Mouse (Mus musculus): Measurements from ENCODE around the gene Ugt1a7c. TPM values are rescaled to one million over a fixed set of nuclear protein-coding genes. Genes with fewer than 3 reads are reported as not detected.
"Not testable (repeated sequence)": the region's sequence is repeated elsewhere in the genome, so short reads cannot be mapped to it uniquely, and the experiment has no call there.

Gene Ugt1a7c
- polyA plus RNA-seq, 1 experiment from 2014 or later: 2.8 TPM

- ATAC-seq (replicated peaks; ENCODE audit: low FRiP score) (no peak), DNase-seq (ENCODE audit: low spot score) (peak; percentile 37)
- WGBS: 49% methylated on average over 4 of the region's 4 CpGs
Observed at GRCm38 (mm10) chr1:88218591-88218990, 123.7 kb downstream of the Ugt1a7c start.

GRCm38 (mm10) chr1:88219054-88219453 is 124.2 kb downstream of the Ugt1a7c start:
- Histone ChIP-seq H3K4me1 (replicated peaks; ENCODE audit: control insufficient read depth, insufficient read depth, low read length) (no peaks in the 10 kb centered on the region), H3K9me3 (ENCODE audit: control insufficient read depth, low read length) (peaks cover 34% of the 10 kb centered on the region), H3K27me3 (replicated peaks; ENCODE audit: control insufficient read depth, insufficient read depth, low read length) (no peaks in the 10 kb centered on the region), H3K9ac (ENCODE audit: low read depth, low read length) (no peak overlapping the region), H3K27ac (ENCODE audit: low read depth, low read length) (no peak overlapping the region), H3K4me2 (no peak overlapping the region), H3K36me3 (ENCODE audit: control insufficient read depth, insufficient read depth, low read length) (no peaks in the 10 kb centered on the region), H3K4me3 (ENCODE audit: low read depth, low read length) (no peak overlapping the region)
- WGBS: 20% methylated on average over 1 of the region's 1 CpGs
- peak; percentile 30 for DNase-seq (ENCODE audit: low spot score)
- no peak for ATAC-seq (replicated peaks; ENCODE audit: low FRiP score)

More at GRCm38 (mm10) chr1:88218591-88218990, 123.7 kb downstream of the Ugt1a7c start:
- Histone ChIP-seq H3K36me3 (ENCODE audit: control insufficient read depth, insufficient read depth, low read length) (no peaks in the 10 kb centered on the region), H3K27ac (ENCODE audit: low read depth, low read length) (no peak overlapping the region), H3K4me2 (no peak overlapping the region), H3K27me3 (replicated peaks; ENCODE audit: control insufficient read depth, insufficient read depth, low read length) (no peaks in the 10 kb centered on the region), H3K4me3 (ENCODE audit: low read depth, low read length) (no peak overlapping the region), H3K9ac (ENCODE audit: low read depth, low read length) (no peak overlapping the region), H3K9me3 (ENCODE audit: control insufficient read depth, low read length) (peaks cover 38% of the 10 kb centered on the region), H3K4me1 (replicated peaks; ENCODE audit: control insufficient read depth, insufficient read depth, low read length) (no peaks in the 10 kb centered on the region)

- H3K4me3 ChIP-seq (ENCODE audit: low read depth, low read length): no peak overlapping the region
- H3K9ac ChIP-seq (ENCODE audit: low read depth, low read length): no peak overlapping the region
- no peaks in the 10 kb centered on the region for H3K4me1 ChIP-seq (replicated peaks; ENCODE audit: control insufficient read depth, insufficient read depth, low read length)
- H3K27me3 ChIP-seq (replicated peaks; ENCODE audit: control insufficient read depth, insufficient read depth, low read length): no peaks in the 10 kb centered on the region
- no peaks in the 10 kb centered on the region for H3K36me3 ChIP-seq (ENCODE audit: control insufficient read depth, insufficient read depth, low read length)
- no peak overlapping the region for H3K4me2 ChIP-seq
- ATAC-seq (replicated peaks; ENCODE audit: low FRiP score): no peak
- DNase-seq (ENCODE audit: low spot score): peak; percentile 40
- no peak overlapping the region for H3K27ac ChIP-seq (ENCODE audit: low read depth, low read length)
- peaks cover 25% of the 10 kb centered on the region for H3K9me3 ChIP-seq (ENCODE audit: control insufficient read depth, low read length)
Observed at GRCm38 (mm10) chr1:88220336-88220735, 125.5 kb downstream of the Ugt1a7c start.

- no peak for ATAC-seq (replicated peaks; ENCODE audit: low FRiP score)
- Histone ChIP-seq H3K27ac (ENCODE audit: low read depth, low read length) (no peak overlapping the region), H3K9ac (ENCODE audit: low read depth, low read length) (no peak overlapping the region), H3K27me3 (replicated peaks; ENCODE audit: control insufficient read depth, insufficient read depth, low read length) (no peaks in the 10 kb centered on the region), H3K4me3 (ENCODE audit: low read depth, low read length) (no peak overlapping the region), H3K4me1 (replicated peaks; ENCODE audit: control insufficient read depth, insufficient read depth, low read length) (no peaks in the 10 kb centered on the region), H3K36me3 (ENCODE audit: control insufficient read depth, insufficient read depth, low read length) (no peaks in the 10 kb centered on the region), H3K9me3 (ENCODE audit: control insufficient read depth, low read length) (peaks cover 27% of the 10 kb centered on the region), H3K4me2 (no peak overlapping the region)
- 41% methylated on average over 2 of the region's 2 CpGs for WGBS
- DNase-seq (ENCODE audit: low spot score): no peak
Observed at GRCm38 (mm10) chr1:88222216-88222615, 127.4 kb downstream of the Ugt1a7c start.

GRCm38 (mm10) chr1:88223011-88223515 is 128.2 kb downstream of the Ugt1a7c start:
- peaks cover 29% of the 10 kb centered on the region for H3K9me3 ChIP-seq (ENCODE audit: control insufficient read depth, low read length)
- H3K36me3 ChIP-seq (ENCODE audit: control insufficient read depth, insufficient read depth, low read length); ATAC-seq (replicated peaks; ENCODE audit: low FRiP score); H3K27ac ChIP-seq (ENCODE audit: low read depth, low read length); H3K4me3 ChIP-seq (ENCODE audit: low read depth, low read length); H3K27me3 ChIP-seq (replicated peaks; ENCODE audit: control insufficient read depth, insufficient read depth, low read length); H3K4me1 ChIP-seq (replicated peaks; ENCODE audit: control insufficient read depth, insufficient read depth, low read length); H3K4me2 ChIP-seq; H3K9ac ChIP-seq (ENCODE audit: low read depth, low read length): not testable (repeated sequence)
- peak; percentile 33 for DNase-seq (ENCODE audit: low spot score)

- ATAC-seq (replicated peaks; ENCODE audit: low FRiP score): no peak
Observed at GRCm38 (mm10) chr1:88223591-88223990, 128.7 kb downstream of the Ugt1a7c start.

GRCm38 (mm10) chr1:88224029-88224776 is 129.3 kb downstream of the Ugt1a7c start:
- DNase-seq (ENCODE audit: low spot score) (peak; percentile 38), ATAC-seq (replicated peaks; ENCODE audit: low FRiP score) (no peak)
- Histone ChIP-seq H3K4me2 (no peak overlapping the region), H3K4me3 (ENCODE audit: low read depth, low read length) (no peak overlapping the region), H3K9ac (ENCODE audit: low read depth, low read length) (no peak overlapping the region), H3K36me3 (ENCODE audit: control insufficient read depth, insufficient read depth, low read length) (no peaks in the 10 kb centered on the region), H3K9me3 (ENCODE audit: control insufficient read depth, low read length) (peaks cover 41% of the 10 kb centered on the region), H3K4me1 (replicated peaks; ENCODE audit: control insufficient read depth, insufficient read depth, low read length) (no peaks in the 10 kb centered on the region), H3K27ac (ENCODE audit: low read depth, low read length) (no peak overlapping the region), H3K27me3 (replicated peaks; ENCODE audit: control insufficient read depth, insufficient read depth, low read length) (no peaks in the 10 kb centered on the region)
- WGBS: 57% methylated on average over 2 of the region's 2 CpGs

More at GRCm38 (mm10) chr1:88223591-88223990, 128.7 kb downstream of the Ugt1a7c start:
- Histone ChIP-seq H3K27me3 (replicated peaks; ENCODE audit: control insufficient read depth, insufficient read depth, low read length) (no peaks in the 10 kb centered on the region), H3K4me1 (replicated peaks; ENCODE audit: control insufficient read depth, insufficient read depth, low read length) (no peaks in the 10 kb centered on the region), H3K4me3 (ENCODE audit: low read depth, low read length) (no peak overlapping the region), H3K9me3 (ENCODE audit: control insufficient read depth, low read length) (peaks cover 34% of the 10 kb centered on the region), H3K36me3 (ENCODE audit: control insufficient read depth, insufficient read depth, low read length) (no peaks in the 10 kb centered on the region), H3K9ac (ENCODE audit: low read depth, low read length) (no peak overlapping the region), H3K4me2 (no peak overlapping the region), H3K27ac (ENCODE audit: low read depth, low read length) (no peak overlapping the region)
- WGBS: 41% methylated on average over 1 of the region's 1 CpGs
- DNase-seq (ENCODE audit: low spot score): peak; percentile 46

GRCm38 (mm10) chr1:88225301-88225700 is 130.4 kb downstream of the Ugt1a7c start:
- H3K4me2 ChIP-seq; H3K4me1 ChIP-seq (replicated peaks; ENCODE audit: control insufficient read depth, insufficient read depth, low read length); H3K4me3 ChIP-seq (ENCODE audit: low read depth, low read length); H3K9ac ChIP-seq (ENCODE audit: low read depth, low read length); ATAC-seq (replicated peaks; ENCODE audit: low FRiP score); H3K27ac ChIP-seq (ENCODE audit: low read depth, low read length); H3K36me3 ChIP-seq (ENCODE audit: control insufficient read depth, insufficient read depth, low read length); H3K27me3 ChIP-seq (replicated peaks; ENCODE audit: control insufficient read depth, insufficient read depth, low read length): not testable (repeated sequence)
- H3K9me3 ChIP-seq (ENCODE audit: control insufficient read depth, low read length): peaks cover 52% of the 10 kb centered on the region
- 36% methylated on average over 2 of the region's 2 CpGs for WGBS
- peak; percentile 30 for DNase-seq (ENCODE audit: low spot score)

GRCm38 (mm10) chr1:88225741-88226140 is 130.9 kb downstream of the Ugt1a7c start:
- peaks cover 56% of the 10 kb centered on the region for H3K9me3 ChIP-seq (ENCODE audit: control insufficient read depth, low read length)
- no peaks in the 10 kb centered on the region for H3K27me3 ChIP-seq (replicated peaks; ENCODE audit: control insufficient read depth, insufficient read depth, low read length)
- H3K4me2 ChIP-seq: no peak overlapping the region
- no peaks in the 10 kb centered on the region for H3K4me1 ChIP-seq (replicated peaks; ENCODE audit: control insufficient read depth, insufficient read depth, low read length)
- no peak overlapping the region for H3K27ac ChIP-seq (ENCODE audit: low read depth, low read length)
- ATAC-seq (replicated peaks; ENCODE audit: low FRiP score) (no peak), DNase-seq (ENCODE audit: low spot score) (peak; percentile 31)
- no peak overlapping the region for H3K4me3 ChIP-seq (ENCODE audit: low read depth, low read length)
- no peaks in the 10 kb centered on the region for H3K36me3 ChIP-seq (ENCODE audit: control insufficient read depth, insufficient read depth, low read length)
- no peak overlapping the region for H3K9ac ChIP-seq (ENCODE audit: low read depth, low read length)
